Mouse (Mus musculus) right cerebral cortex, postnatal 14 days (tissue): ENCODE measurements at regions not wholly inside any gene's neighbourhood (a gene's known extent, or its start where the extent isn't known, plus 50 kb on each side); places are given as distances from the start of the nearest gene placed in this dataset.

Experiments
- DNase-seq: peaks from one replicate; pipeline ENCODE4 v3.0.0; 2022

DNA sequence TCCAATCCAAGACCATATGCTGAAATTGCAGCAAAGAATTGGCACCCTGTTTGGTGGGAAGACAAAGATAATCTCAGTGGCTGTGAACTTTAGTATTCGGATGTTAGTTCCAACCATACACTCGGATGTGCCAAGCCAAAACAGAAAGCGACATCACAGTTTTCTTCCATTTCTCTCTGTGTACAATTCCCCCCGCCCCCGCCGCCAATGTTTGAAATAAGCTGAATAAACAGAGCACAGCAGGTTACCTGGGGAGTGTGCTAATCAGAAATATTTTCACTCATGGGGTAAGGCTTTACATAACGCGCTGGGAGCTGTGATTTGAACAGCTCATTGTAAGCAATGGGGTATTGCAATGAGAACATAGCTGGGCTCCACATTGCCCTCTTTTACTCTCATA is 72.5 kb upstream of the Trpm3 start:
- DNase-seq, result no peak

GRCm38 (mm10) chr19:22070246-22071030 is 68.4 kb upstream of the Trpm3 start:
- DNase-seq, result no peak

DNA sequence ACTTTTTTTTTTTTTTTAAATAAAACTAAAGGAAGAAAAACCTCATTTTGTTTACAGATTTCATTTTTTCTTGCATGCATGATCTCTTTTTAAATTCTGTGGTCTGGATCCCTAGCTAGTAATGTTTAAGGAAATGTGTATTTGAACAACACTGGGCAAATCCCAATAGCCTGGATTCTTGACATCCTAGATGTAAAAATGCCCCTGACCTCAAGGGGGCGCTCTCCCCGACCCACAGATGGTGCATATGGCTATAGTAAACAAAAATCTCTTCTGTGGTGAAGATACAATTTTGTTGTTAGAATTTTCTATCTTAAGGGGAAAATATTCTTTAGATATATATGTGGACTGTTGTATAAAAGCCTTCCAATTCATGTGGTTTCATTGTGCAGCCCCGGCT is 67.1 kb upstream of the Trpm3 start:
- no peak for DNase-seq

DNA sequence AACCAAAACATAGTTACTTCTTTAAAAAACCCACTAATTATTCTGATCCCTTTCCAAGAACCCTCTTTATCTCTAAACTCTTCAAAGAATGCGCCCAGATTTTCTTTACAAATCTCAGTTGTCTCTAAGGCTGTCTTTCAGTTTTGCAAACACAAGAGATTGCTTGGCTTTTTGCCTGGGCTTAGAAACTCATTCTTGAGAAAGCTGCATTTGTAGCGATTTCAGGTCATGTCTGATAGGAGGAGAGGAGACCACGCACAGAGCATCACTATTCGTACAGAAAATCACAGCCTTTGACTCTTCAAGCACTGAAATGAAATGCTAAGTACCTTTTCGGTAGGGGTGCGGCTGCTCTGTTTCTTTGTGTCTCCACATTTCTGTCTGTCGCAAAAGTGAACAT is 64.8 kb upstream of the Trpm3 start:
- DNase-seq, result no peak

- DNase-seq, result no peak
These were observed 57.4 kb upstream of the Trpm3 start for GRCm38 (mm10) chr19:22081448-22081847.
